Mouse (Mus musculus) lung, postnatal 0 days (tissue): ENCODE measurements around the gene Gm10322. TPM values are rescaled to one million over a fixed set of nuclear protein-coding genes. Genes with fewer than 3 reads are reported as not detected.

Experiments
- ATAC-seq: fragments of 200-750 bp; cut with Nextera tagmentation; 2 replicates; pipeline ENCODE4 v1.8.0; 2017; ENCODE audit warnings: moderate library complexity
- DNase-seq: peaks from one replicate; pipeline ENCODE4 v3.0.0-alpha.2; 2016; ENCODE audit warnings: low spot score
- H3K27ac ChIP-seq: fragments of 300-500 bp; sonication (generic); 2 replicates; pipeline ENCODE4 v1.5.1; 2014; ENCODE audit warnings: antibody characterized with exemption, mild to moderate bottlenecking, low read length, mixed read lengths
- H3K27me3 ChIP-seq: fragments of 300-500 bp; sonication (generic); replicated peaks from 2 replicates; pipeline ENCODE4 v1.6.1; 2014; ENCODE audit warnings: low read length, mixed read lengths; ENCODE audit not compliant: insufficient read depth
- H3K36me3 ChIP-seq: fragments of 300-500 bp; sonication (generic); 2 replicates; pipeline ENCODE4 v1.6.1; 2014; ENCODE audit warnings: low read length, mixed read lengths; ENCODE audit not compliant: insufficient read depth
- H3K4me1 ChIP-seq: fragments of 300-500 bp; sonication (generic); 2 replicates; pipeline ENCODE4 v1.6.1; 2014; ENCODE audit warnings: antibody characterized with exemption, low read depth, low read length, mixed read lengths; ENCODE audit not compliant: insufficient read depth
- H3K4me2 ChIP-seq: fragments of 300-500 bp; sonication (generic); replicated peaks from 2 replicates; pipeline ENCODE4 v1.6.1; 2014; ENCODE audit warnings: low read depth, mild to moderate bottlenecking, low read length, moderate library complexity, mixed read lengths
- H3K4me3 ChIP-seq: fragments of 300-500 bp; sonication (generic); 2 replicates; pipeline ENCODE4 v1.5.1; 2014; ENCODE audit warnings: low read depth, low read length
- H3K9ac ChIP-seq: fragments of 300-500 bp; sonication (generic); replicated peaks from 2 replicates; pipeline ENCODE4 v1.6.1; 2014; ENCODE audit warnings: low read depth, mild to moderate bottlenecking
- H3K9me3 ChIP-seq: fragments of 300-500 bp; sonication (generic); 2 replicates; pipeline ENCODE4 v1.6.1; 2016; ENCODE audit warnings: low read length, mixed read lengths
- CTCF ChIP-seq: IDR thresholded peaks from 2 replicates; pipeline ENCODE4 v1.5.1; 2016; ENCODE audit warnings: antibody characterized with exemption, mild to moderate bottlenecking
- EP300 ChIP-seq: IDR thresholded peaks from 2 replicates; pipeline ENCODE4 v1.6.1; 2016; ENCODE audit warnings: antibody characterized with exemption, mild to moderate bottlenecking, control low read depth
- WGBS: fragments of 180-500 bp; shearing (Covaris S2); extraction: QIAGEN DNeasy Blood & Tissue Kit; methylation state at CpG from one replicate; pipeline ENCODE4 v1.1.7; 2014; 5-methylcytosine and 5-hydroxymethylcytosine counted together
- polyA plus RNA-seq: library from polyadenylated mRNA; unstranded; fragments of >200 nt; fragmentation: Nextera tagmentation; extraction: Ambion mirVana; gene quantifications from 2 replicates; pipeline ENCODE4 v1.2.1, GENCODE M21; 2015

Gene Gm10322
- polyA plus RNA-seq, result not detected in 2 replicates

- Histone ChIP-seq H3K36me3 (no peaks in the 10 kb centered on the region), H3K4me2 (peak within 1 kb of the TSS; percentile 85), H3K27me3 (no peaks in the 10 kb centered on the region), H3K4me3 (peak within 1 kb of the TSS; percentile 96), H3K27ac (peak within 1 kb of the TSS; percentile 90), H3K4me1 (peaks cover 8% of the 10 kb centered on the region; the same call in 1 of the 2 replicates), H3K9me3 (no peaks in the 10 kb centered on the region), H3K9ac (peak within 1 kb of the TSS; percentile 86)
- WGBS, result 0% methylated on average over 33 of the region's 51 CpGs
- no peak for TF ChIP-seq EP300
- peak; percentile 30 for TF ChIP-seq CTCF
- ATAC-seq (peak; percentile 89), DNase-seq (peak; percentile 89)
These were observed at the start of gene Gm10322 for GRCm38 (mm10) chr10:59615981-59616520. Gene Gm10322, plus strand, starts transcription at chr10:59616063.

DNA sequence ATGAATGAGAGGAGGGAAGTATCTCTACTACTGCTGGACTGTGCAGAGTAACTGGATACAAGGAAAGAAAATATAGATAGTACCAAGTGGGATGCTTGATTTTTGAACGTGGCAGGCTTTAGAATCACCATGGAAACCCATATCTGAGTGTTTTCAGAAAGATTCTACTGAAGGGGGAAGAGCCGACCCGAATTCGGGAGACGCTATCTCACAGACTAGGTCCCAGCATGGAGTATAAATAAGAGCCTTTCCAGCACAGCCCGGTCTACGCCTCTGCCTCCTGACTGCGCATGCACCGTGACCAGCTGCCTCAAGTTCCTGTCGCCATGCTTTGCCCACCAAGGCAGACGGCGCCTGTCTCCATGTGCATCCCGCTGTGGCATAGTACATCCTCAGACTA lies 48.9 kb upstream of the Gm10322 start:
- WGBS, result 90% methylated on average over 13 of the region's 13 CpGs
- Histone ChIP-seq H3K36me3 (no peaks in the 10 kb centered on the region), H3K4me2 (no peak overlapping the region), H3K4me1 (no peaks in the 10 kb centered on the region; the same call in 1 of the 2 replicates), H3K9ac (no peak overlapping the region), H3K27ac (no peak overlapping the region), H3K9me3 (no peaks in the 10 kb centered on the region), H3K4me3 (no peak overlapping the region), H3K27me3 (no peaks in the 10 kb centered on the region)
- TF ChIP-seq EP300, result no peak
- no peak for TF ChIP-seq CTCF
- no peak for DNase-seq
- no peak for ATAC-seq

DNA sequence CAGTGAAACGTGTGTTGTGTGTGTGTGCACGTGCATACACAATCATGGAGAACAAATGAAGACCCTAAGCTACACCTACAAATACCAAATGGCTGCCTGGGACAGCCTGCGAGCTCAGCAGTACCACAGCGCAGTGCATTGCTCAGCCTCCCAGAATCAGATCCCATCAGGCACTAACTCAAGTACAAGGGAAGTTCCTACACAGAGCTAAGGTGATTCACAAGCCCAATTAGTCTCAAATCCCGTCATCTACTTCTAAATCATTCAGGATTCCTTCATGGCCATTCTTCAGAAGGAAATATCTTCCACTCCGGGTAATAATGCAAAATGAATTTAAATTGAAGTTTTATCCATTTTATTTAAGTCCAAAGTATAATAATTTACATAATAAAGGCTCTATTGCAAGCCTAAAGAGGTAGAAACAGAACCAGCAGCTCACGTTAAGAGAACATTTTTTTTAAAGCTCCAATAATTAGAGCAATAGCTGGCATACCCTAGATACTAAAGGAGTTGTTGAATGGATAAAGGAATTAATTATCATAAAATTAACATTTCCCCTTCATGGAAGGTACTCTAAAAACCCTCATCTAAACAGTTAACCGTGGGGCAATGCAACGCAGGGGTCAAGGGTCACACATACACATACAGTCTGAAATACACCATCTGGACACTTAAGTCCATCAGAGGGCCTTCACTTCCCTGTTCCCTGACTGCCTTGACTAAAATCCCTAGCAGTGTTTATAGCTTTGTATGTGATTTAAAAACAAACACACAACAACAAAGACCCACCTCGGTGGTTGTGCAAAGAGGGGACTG lies 47.0 kb upstream of the Gm10322 start:
- DNase-seq (no peak), ATAC-seq (no peak)
- Histone ChIP-seq H3K27ac (no peak overlapping the region), H3K9ac (no peak overlapping the region), H3K4me1 (no peaks in the 10 kb centered on the region; the same call in 1 of the 2 replicates), H3K4me3 (no peak overlapping the region), H3K4me2 (no peak overlapping the region), H3K9me3 (no peaks in the 10 kb centered on the region), H3K36me3 (no peaks in the 10 kb centered on the region), H3K27me3 (no peaks in the 10 kb centered on the region)
- TF ChIP-seq CTCF (no peak), EP300 (no peak)
- WGBS, result 71% methylated on average over 10 of the region's 10 CpGs

- Histone ChIP-seq H3K9ac (no peak overlapping the region), H3K9me3 (no peaks in the 10 kb centered on the region), H3K27ac (no peak overlapping the region), H3K27me3 (no peaks in the 10 kb centered on the region), H3K4me1 (no peaks in the 10 kb centered on the region; the same call in 1 of the 2 replicates), H3K36me3 (no peaks in the 10 kb centered on the region), H3K4me3 (no peak overlapping the region), H3K4me2 (no peak overlapping the region)
- ATAC-seq (no peak), DNase-seq (no peak)
- TF ChIP-seq CTCF (no peak), EP300 (no peak)
- 84% methylated on average over 1 of the region's 1 CpGs for WGBS
These were observed 46.4 kb upstream of the Gm10322 start for GRCm38 (mm10) chr10:59569481-59569869.

GRCm38 (mm10) chr10:59570360-59570759 lies 45.5 kb upstream of the Gm10322 start:
- Histone ChIP-seq H3K27me3 (no peaks in the 10 kb centered on the region), H3K27ac (no peak overlapping the region), H3K4me1 (no peaks in the 10 kb centered on the region; the same call in 1 of the 2 replicates), H3K9ac (no peak overlapping the region), H3K9me3 (no peaks in the 10 kb centered on the region), H3K4me3 (no peak overlapping the region), H3K4me2 (no peak overlapping the region), H3K36me3 (no peaks in the 10 kb centered on the region)
- WGBS, result 72% methylated on average over 6 of the region's 6 CpGs
- DNase-seq (no peak), ATAC-seq (no peak)
- no peak for TF ChIP-seq CTCF
- TF ChIP-seq EP300, result no peak

- Histone ChIP-seq H3K36me3 (no peaks in the 10 kb centered on the region), H3K4me3 (no peak overlapping the region), H3K9ac (no peak overlapping the region), H3K4me2 (no peak overlapping the region), H3K4me1 (no peaks in the 10 kb centered on the region; the same call in 1 of the 2 replicates), H3K9me3 (no peaks in the 10 kb centered on the region), H3K27me3 (no peaks in the 10 kb centered on the region), H3K27ac (no peak overlapping the region)
- no peak for DNase-seq
- WGBS, result 49% methylated on average over 2 of the region's 2 CpGs
- no peak for ATAC-seq
- TF ChIP-seq EP300 (no peak), CTCF (no peak)
These were observed 45.1 kb upstream of the Gm10322 start for GRCm38 (mm10) chr10:59570780-59571179.
